Mouse (Mus musculus) cortical plate, adult 2 months (tissue): ENCODE measurements around the gene Trp53bp1. TPM values are rescaled to one million over a fixed set of nuclear protein-coding genes. Genes with fewer than 3 reads are reported as not detected.

Experiments
- H3K27ac ChIP-seq: fragments of 200-500 bp; 2 replicates; pipeline ENCODE4 v1.5.1; 2012; ENCODE audit warnings: low read length, control low read depth, inconsistent platforms; ENCODE audit not compliant: insufficient read depth
- H3K4me1 ChIP-seq: fragments of 200-500 bp; 2 replicates; pipeline ENCODE4 v1.6.1; 2011; ENCODE audit warnings: low read length; ENCODE audit not compliant: control insufficient read depth, insufficient read depth
- H3K4me3 ChIP-seq: fragments of 200-500 bp; 2 replicates; pipeline ENCODE4 v1.5.1; 2011; ENCODE audit warnings: mild to moderate bottlenecking, low read length, control low read depth; ENCODE audit not compliant: insufficient read depth
- CTCF ChIP-seq: fragments of 200-500 bp; IDR thresholded peaks from 2 replicates; pipeline ENCODE4 v1.5.1; 2011; ENCODE audit warnings: mild to moderate bottlenecking, control low read depth, low read length; ENCODE audit not compliant: insufficient read depth; ENCODE audit errors: extremely low read depth
- POLR2A ChIP-seq: fragments of 200-500 bp; IDR thresholded peaks from 2 replicates; pipeline ENCODE4 v1.6.1; 2011; ENCODE audit warnings: mild to moderate bottlenecking, low read length, control low read depth; ENCODE audit not compliant: insufficient read depth; ENCODE audit errors: extremely low read depth
- polyA plus RNA-seq: library from polyadenylated mRNA; depleted of rRNA; stranded (reverse); fragments of >200 nt; gene quantifications from 2 replicates; pipeline ENCODE4 v1.2.3, GENCODE M21; 2012; rRNA removed

The Trp53bp1 gene
- polyA plus RNA-seq, 1 experiment, result 63.6 TPM

- Histone ChIP-seq H3K4me3 (peak within 1 kb of the TSS; percentile 97), H3K4me1 (peaks cover 2% of the 10 kb centered on the region)
- no peak for TF ChIP-seq POLR2A
- no peak for TF ChIP-seq CTCF
Observed at GRCm38 (mm10) chr2:121170481-121170971, 100.7 kb downstream of the Trp53bp1 start, which contains the start of gene Tubgcp4. TSS of gene Tubgcp4 (plus strand) at chr2:121170654.

GRCm38 (mm10) chr2:121169902-121170301 is 101.3 kb downstream of the Trp53bp1 start:
- Histone ChIP-seq H3K4me3 (peak overlapping the region; percentile 97), H3K27ac (no peak overlapping the region), H3K4me1 (peaks cover 2% of the 10 kb centered on the region)
- TF ChIP-seq CTCF (no peak), POLR2A (no peak)

More at GRCm38 (mm10) chr2:121170481-121170971, 100.7 kb downstream of the Trp53bp1 start, which contains the start of gene Tubgcp4:
- H3K27ac ChIP-seq, result peak within 1 kb of the TSS; percentile 89

GRCm38 (mm10) chr2:121169173-121169572 is 102.0 kb downstream of the Trp53bp1 start:
- Histone ChIP-seq H3K27ac (no peak overlapping the region), H3K4me1 (peaks cover 2% of the 10 kb centered on the region), H3K4me3 (no peak overlapping the region; the same call in 1 of the 2 replicates)
- TF ChIP-seq CTCF, result no peak
- no peak for TF ChIP-seq POLR2A

GRCm38 (mm10) chr2:121153100-121153499 is 118.1 kb downstream of the Trp53bp1 start:
- H3K4me1 ChIP-seq, result no peaks in the 10 kb centered on the region
- H3K27ac ChIP-seq, result no peak overlapping the region
- H3K4me3 ChIP-seq, result no peak overlapping the region
- TF ChIP-seq CTCF, result no peak
- no peak for TF ChIP-seq POLR2A

GRCm38 (mm10) chr2:121149679-121150078 is 121.5 kb downstream of the Trp53bp1 start:
- H3K4me1 ChIP-seq, result no peaks in the 10 kb centered on the region
- no peak overlapping the region for H3K27ac ChIP-seq
- no peak overlapping the region for H3K4me3 ChIP-seq
- TF ChIP-seq POLR2A, result no peak
- no peak for TF ChIP-seq CTCF

Other genes starting within 250 kb of the Trp53bp1 start
- not detected in 2 replicates for gene Epb42, start 234.3 kb downstream of the Trp53bp1 start, polyA plus RNA-seq
- 0.04 and 0.08 TPM in 2 replicates for gene Tgm5, start 185.6 kb downstream of the Trp53bp1 start, polyA plus RNA-seq
- gene Tgm7, start 161.6 kb downstream of the Trp53bp1 start, polyA plus RNA-seq, result 0.58 and 0.62 TPM in 2 replicates
- gene Adal, start 131.0 kb downstream of the Trp53bp1 start, polyA plus RNA-seq, result 17.0 and 19.6 TPM in 2 replicates
- 4.8 and 6.3 TPM in 2 replicates for gene Lcmt2, start 130.8 kb downstream of the Trp53bp1 start, polyA plus RNA-seq
- gene Tubgcp4, start 100.8 kb downstream of the Trp53bp1 start, polyA plus RNA-seq, result 31.3 and 34.5 TPM in 2 replicates
- gene Zscan29, start 100.3 kb downstream of the Trp53bp1 start, polyA plus RNA-seq, result 3.5 TPM in 2 replicates
- gene Map1a, start 18.2 kb upstream of the Trp53bp1 start, polyA plus RNA-seq, result 246 and 252 TPM in 2 replicates
- gene Ppip5k1, start 84.0 kb upstream of the Trp53bp1 start, polyA plus RNA-seq, result 95.8 and 103 TPM in 2 replicates
- gene Ckmt1, start 86.3 kb upstream of the Trp53bp1 start, polyA plus RNA-seq, result 306 and 309 TPM in 2 replicates
- gene Strc, start 115.8 kb upstream of the Trp53bp1 start, polyA plus RNA-seq, result 0.17 and 0.30 TPM in 2 replicates
- gene Pdia3, start 142.4 kb upstream of the Trp53bp1 start, polyA plus RNA-seq, result 99.2 and 106 TPM in 2 replicates
- gene Catsper2, start 142.4 kb upstream of the Trp53bp1 start, polyA plus RNA-seq, result 7.0 and 7.4 TPM in 2 replicates
- 0.06 and 0.08 TPM in 2 replicates for gene Ell3, start 172.9 kb upstream of the Trp53bp1 start, polyA plus RNA-seq
- gene Serf2, start 177.8 kb upstream of the Trp53bp1 start, polyA plus RNA-seq, result 313 and 355 TPM in 2 replicates
- gene Hypk, start 181.9 kb upstream of the Trp53bp1 start, polyA plus RNA-seq, result 26.5 and 29.9 TPM in 2 replicates
- 0.69 and 1.0 TPM in 2 replicates for gene Serinc4, start 185.4 kb upstream of the Trp53bp1 start, polyA plus RNA-seq
- 28.6 and 29.0 TPM in 2 replicates for gene Mfap1b, start 202.7 kb upstream of the Trp53bp1 start, polyA plus RNA-seq
- 17.2 and 17.8 TPM in 2 replicates for gene Mfap1a, start 235.3 kb upstream of the Trp53bp1 start, polyA plus RNA-seq
- 2.9 and 3.7 TPM in 2 replicates for gene Wdr76, start 235.3 kb upstream of the Trp53bp1 start, polyA plus RNA-seq